8 mouse cellular contexts compared by ENCODE assay signal in genomic region chr2:75703375-75704181, GRCm38 (mm10). TPM values are rescaled to one million over a fixed set of nuclear protein-coding genes. Genes with fewer than 3 reads are reported as not detected.
DNase-seq lines count a peak whose midpoint lies in the region; ATAC-seq lines count a peak whose summit lies in the region.

No protein-coding gene starts in this region.

- WGBS in hindbrain, embryonic 13.5 days = under 1% methylated on average over 61 of the region's 62 CpGs

- peak; percentile 85 for ATAC-seq in hindbrain, embryonic 13.5 days (ENCODE audit: low FRiP score)

- DNase-seq in NIH3T3 (ENCODE audit: low read depth) = peak; percentile 94
- DNase-seq in cerebellum, postnatal 14 days = peak; percentile 85
- peak; percentile 45 to 61 for DNase-seq in frontal cortex, postnatal 14 days (ENCODE audit: low spot score in 2 of 2)
- DNase-seq in layer of hippocampus, postnatal 36 days = peak; percentile 73 to 76
- DNase-seq in lung, postnatal 36 days = peak; percentile 97
- DNase-seq in retina, postnatal 1 day = peak; percentile 97
- DNase-seq in urinary bladder, adult 18-20 months (ENCODE audit: low spot score in 2 of 2) = peak; percentile 90 to 93

- no peaks in the 10 kb centered on the region for H3K36me3 ChIP-seq in hindbrain, embryonic 13.5 days

- no peaks in the 10 kb centered on the region for H3K9me3 ChIP-seq in hindbrain, embryonic 13.5 days

- peak overlapping the region; percentile 53 for H3K4me3 ChIP-seq in hindbrain, embryonic 13.5 days

- peaks cover 29% of the 10 kb centered on the region for H3K4me1 ChIP-seq in hindbrain, embryonic 13.5 days (replicated peaks)

- peak overlapping the region; percentile 81 for H3K27ac ChIP-seq in hindbrain, embryonic 13.5 days

- peaks cover 9% of the 10 kb centered on the region for H3K27me3 ChIP-seq in hindbrain, embryonic 13.5 days

- H3K4me2 ChIP-seq in hindbrain, embryonic 13.5 days = peak overlapping the region; percentile 80

- peak overlapping the region; percentile 71 for H3K9ac ChIP-seq in hindbrain, embryonic 13.5 days

RNA-seq across cellular contexts. Expression of gene Nfe2l2, which starts 0.9 kb away (rescaled TPM):
- 12.9 and 13.6 TPM in 2 replicates for polyA plus RNA-seq in hindbrain, embryonic 13.5 days (2015; fragmentation: Nextera tagmentation; extraction: Ambion mirVana)
- total RNA-seq in layer of hippocampus, postnatal 36 days (2021) = 10 to 100 TPM; 11.4 to 13.5 TPM

RNA-seq across cellular contexts. Expression of gene Hnrnpa3, which starts 44.5 kb away (rescaled TPM):
- polyA plus RNA-seq in hindbrain, embryonic 13.5 days (2015; fragmentation: Nextera tagmentation; extraction: Ambion mirVana) = 235 and 246 TPM in 2 replicates
- 100 to 1,000 TPM; 319 to 330 TPM for total RNA-seq in layer of hippocampus, postnatal 36 days (2021)

Comparison
In these comparisons a context has a peak if more than half of its experiments do, and no peak if none do; other contexts are left out.
1. Peak in every context shown above with its lines: DNase-seq, ATAC-seq, H3K4me3 ChIP-seq and H3K27ac ChIP-seq.